ENCODE assay signal across 20 mouse cellular contexts in genomic region chr5:36590499-36590920, GRCm38 (mm10). TPM values are rescaled to one million over a fixed set of nuclear protein-coding genes. Genes with fewer than 3 reads are reported as not detected.
DNase-seq lines count a peak whose midpoint lies in the region; ATAC-seq and TF ChIP-seq lines count a peak whose summit lies in the region.
"Had no signal": no experiment of that assay in that cellular context is flagged by ENCODE, and none has a peak within 500 bp of the region (broad histone marks: within the 10 kb centered on the region; RNA-seq: fewer than 3 reads in every experiment).

No protein-coding gene starts in this region.

- peaks cover 4% of the 10 kb centered on the region for H3K4me1 ChIP-seq in cortical plate, adult 2 months (ENCODE audit: control insufficient read depth, insufficient read depth, low read length)
- no peaks in the 10 kb centered on the region for H3K4me1 ChIP-seq in stomach, embryonic 15.5 days
- H3K4me1 ChIP-seq: heart, embryonic 15.5 days; hindbrain, embryonic 13.5 days; neural tube, embryonic 15.5 days had no signal

- H3K9me3 ChIP-seq in stomach, embryonic 15.5 days, result no peaks in the 10 kb centered on the region
- H3K9me3 ChIP-seq: heart, embryonic 15.5 days; hindbrain, embryonic 13.5 days; neural tube, embryonic 15.5 days had no signal

- TF ChIP-seq CTCF in layer of hippocampus, adult 2 months (conservative IDR thresholded peaks at IDR 0.05), result peak; percentile 59
- no peak for TF ChIP-seq CTCF in cortical plate, adult 2 months (IDR thresholded peaks at IDR 0.05; ENCODE audit: extremely low read depth, insufficient read depth, low read length)

- ATAC-seq in stomach, embryonic 15.5 days (ENCODE audit: insufficient read depth, low FRiP score, low read depth), result 0 out of 2 replicates have a peak, but pooled peaks have one; percentile 59
- ATAC-seq: CD4-positive, CD25-positive, alpha-beta regulatory T cell, adult 4 months; forebrain, embryonic 16.5 days; intestine, embryonic 16.5 days had no signal

- H3K27me3 ChIP-seq in stomach, embryonic 15.5 days (replicated peaks), result no peaks in the 10 kb centered on the region
- H3K27me3 ChIP-seq: heart, embryonic 15.5 days; neural tube, embryonic 15.5 days had no signal

- no peak overlapping the region for H3K4me3 ChIP-seq in layer of hippocampus, adult 2 months
- H3K4me3 ChIP-seq in cortical plate, adult 2 months (ENCODE audit: insufficient read depth, low read length), result no peak overlapping the region
- H3K4me3 ChIP-seq in stomach, embryonic 15.5 days (replicated peaks), result no peak overlapping the region
- H3K4me3 ChIP-seq: heart, embryonic 15.5 days; hindbrain, embryonic 13.5 days; neural tube, embryonic 15.5 days had no signal

- WGBS in stomach, embryonic 15.5 days, result 67% methylated on average over 5 of the region's 5 CpGs

- no peak overlapping the region for H3K4me2 ChIP-seq in stomach, embryonic 15.5 days
- H3K4me2 ChIP-seq: heart, embryonic 15.5 days; hindbrain, embryonic 13.5 days; neural tube, embryonic 15.5 days had no signal

- TF ChIP-seq POLR2A in cortical plate, adult 2 months (IDR thresholded peaks at IDR 0.05; ENCODE audit: extremely low read depth, insufficient read depth, low read length), result no peak

- H3K36me3 ChIP-seq in stomach, embryonic 15.5 days, result no peaks in the 10 kb centered on the region
- H3K36me3 ChIP-seq: heart, embryonic 15.5 days; hindbrain, embryonic 13.5 days; neural tube, embryonic 15.5 days had no signal

- H3K27ac ChIP-seq in layer of hippocampus, adult 2 months, result peak overlapping the region; percentile 55
- peak overlapping the region; percentile 49; the same call in 1 of the 2 replicates for H3K27ac ChIP-seq in cortical plate, adult 2 months (ENCODE audit: insufficient read depth, low read length)
- H3K27ac ChIP-seq in stomach, embryonic 15.5 days, result no peak overlapping the region
- H3K27ac ChIP-seq: heart, embryonic 15.5 days; hindbrain, embryonic 13.5 days; neural tube, embryonic 15.5 days had no signal

- H3K9ac ChIP-seq in stomach, embryonic 15.5 days, result no peak overlapping the region
- H3K9ac ChIP-seq: heart, embryonic 15.5 days; hindbrain, embryonic 13.5 days; neural tube, embryonic 15.5 days had no signal

- peak in 1 of 2 experiments; percentile 37 for DNase-seq in layer of hippocampus, adult 2 months (ENCODE audit: low spot score in 2 of 2)
- no peak for DNase-seq in layer of hippocampus, postnatal 14 days (ENCODE audit: low spot score in 2 of 2)
- DNase-seq in right cerebral cortex, adult 18-20 months, result peak; percentile 82
- no peak for DNase-seq in right cerebral cortex, postnatal 14 days
- DNase-seq in cerebellum, adult 9-11 months, result no peak
- DNase-seq in natural killer cell, adult 2 months (ENCODE audit: low spot score in 2 of 2), result no peak
- DNase-seq: adrenal gland, postnatal 14 days; cerebellum, adult 8-10 months; kidney, postnatal 25 days; layer of hippocampus, postnatal 36 days; retina, postnatal 1 day; thymus, postnatal 25 days had no signal

RNA-seq across cellular contexts. Expression of gene Tbc1d14, which starts 2.6 kb away (rescaled TPM):
- 100 to 1,000 TPM; 101 to 105 TPM for total RNA-seq in layer of hippocampus, adult 2 months (2021)
- total RNA-seq in layer of hippocampus, postnatal 14 days (2021), result 100 to 1,000 TPM in 1 of 2 experiments, 10 to 100 TPM in 1; 90.4 to 103 TPM
- 67.0 and 68.4 TPM in 2 replicates for polyA plus RNA-seq in cortical plate, adult 2 months (2012; rRNA removed)
- 28.3 and 31.3 TPM in 2 replicates for polyA plus RNA-seq in stomach, embryonic 15.5 days (2015; fragmentation: Nextera tagmentation; extraction: Ambion mirVana)
